Mouse (Mus musculus) liver, embryonic 14.5 days (tissue): ENCODE data around the gene Limk2. TPM values are rescaled to one million over a fixed set of nuclear protein-coding genes. Genes with fewer than 3 reads are reported as not detected.

ENCODE experiments used
- ATAC-seq: fragments of 200-750 bp; cut with Nextera tagmentation; 2 replicates; pipeline ENCODE4 v1.8.0; 2017; ENCODE audit warnings: moderate number of reproducible peaks, mild to moderate bottlenecking, moderate library complexity; ENCODE audit not compliant: insufficient read depth
- DNase-seq, 3 experiments: peaks; one replicate each; pipeline ENCODE4 v3.0.0-alpha.2; 2012 to 2013; ENCODE audit warnings: low read depth in 3 of 3, low spot score in 3 of 3
- H3K27ac ChIP-seq: fragments of 300-500 bp; sonication (generic); 2 replicates; pipeline ENCODE4 v1.5.1; 2014; ENCODE audit warnings: moderate library complexity, mild to moderate bottlenecking, control low read depth, inconsistent platforms
- H3K27me3 ChIP-seq: fragments of 300-500 bp; sonication (generic); 2 replicates; pipeline ENCODE4 v1.6.1; 2014; ENCODE audit warnings: mild to moderate bottlenecking, low read length, moderate library complexity; ENCODE audit not compliant: control insufficient read depth, insufficient read depth
- H3K36me3 ChIP-seq: fragments of 300-500 bp; sonication (generic); replicated peaks from 2 replicates; pipeline ENCODE4 v1.6.1; 2014; ENCODE audit warnings: low read depth; ENCODE audit not compliant: control insufficient read depth, insufficient read depth
- H3K4me1 ChIP-seq, 2 experiments: fragments of 200-500 bp in 1 of 2; fragments of 300-500 bp in 1 of 2; sonication (generic) in 1 of 2; replicated peaks; 2 replicates each; pipeline ENCODE4 v1.6.1; 2012 to 2014; ENCODE audit warnings: antibody characterized with exemption in 1 of 2, inconsistent platforms in 1 of 2, low read length in 1 of 2; ENCODE audit not compliant: control insufficient read depth in 2 of 2, insufficient read depth in 2 of 2
- H3K4me2 ChIP-seq: fragments of 300-500 bp; sonication (generic); 2 replicates; pipeline ENCODE4 v1.6.1; 2014; ENCODE audit warnings: low read depth, mild to moderate bottlenecking, control low read depth, moderate library complexity
- H3K4me3 ChIP-seq, 2 experiments: fragments of 200-500 bp in 1 of 2; fragments of 300-500 bp in 1 of 2; sonication (generic) in 1 of 2; 2 replicates each; pipeline ENCODE4 v1.5.1; 2012 to 2014; ENCODE audit warnings: low read depth in 2 of 2, low read length in 2 of 2, mild to moderate bottlenecking in 2 of 2, control low read depth in 1 of 2, inconsistent platforms in 1 of 2, moderate library complexity in 1 of 2; ENCODE audit not compliant: insufficient read depth in 1 of 2
- H3K9ac ChIP-seq: fragments of 300-500 bp; sonication (generic); replicated peaks from 2 replicates; pipeline ENCODE4 v1.6.1; 2014; ENCODE audit warnings: mild to moderate bottlenecking, control low read depth, moderate library complexity
- H3K9me3 ChIP-seq: fragments of 300-500 bp; sonication (generic); 2 replicates; pipeline ENCODE4 v1.6.1; 2016; ENCODE audit warnings: low read length, mixed read lengths; ENCODE audit not compliant: control insufficient read depth
- CTCF ChIP-seq: IDR thresholded peaks from 2 replicates; pipeline ENCODE4 v1.5.1; 2016; ENCODE audit warnings: antibody characterized with exemption, low read depth, control low read depth
- EP300 ChIP-seq: IDR thresholded peaks from 2 replicates; pipeline ENCODE4 v1.6.1; 2016; ENCODE audit warnings: antibody characterized with exemption, low read depth
- WGBS: fragments of 180-500 bp; shearing (Covaris S2); extraction: QIAGEN DNeasy Blood & Tissue Kit; methylation state at CpG from one replicate; pipeline ENCODE4 v1.1.7; 2014; ENCODE audit not compliant: insufficient replicate concordance; 5-methylcytosine and 5-hydroxymethylcytosine counted together
- polyA plus RNA-seq, 2 experiments: library from polyadenylated mRNA; depleted of rRNA in 1 of 2; stranded (reverse) in 1 of 2; unstranded in 1 of 2; fragments of >200 nt; fragmentation: Nextera tagmentation in 1 of 2; extraction: Ambion mirVana in 1 of 2; gene quantifications; 2 replicates each; pipeline versions ENCODE4 v1.2.1 to v1.2.3; 2012 to 2014

Limk2 gene
- polyA plus RNA-seq, 2 experiments: 7.0 to 7.1 TPM

- H3K9me3 ChIP-seq: no peaks in the 10 kb centered on the region
- H3K4me2 ChIP-seq: no peak overlapping the region
- H3K36me3 ChIP-seq: no peaks in the 10 kb centered on the region
- no peak overlapping the region for H3K9ac ChIP-seq
- no peak overlapping the region for H3K4me3 ChIP-seq
- H3K4me1 ChIP-seq: peaks cover 7 to 14% of the 10 kb centered on the region in 2 experiments; a peak in 3 of 4 replicates
- no peak overlapping the region for H3K27ac ChIP-seq
- DNase-seq (no peak), ATAC-seq (no peak)
- 64% methylated on average over 11 of the region's 11 CpGs for WGBS
- peaks cover 10% of the 10 kb centered on the region for H3K27me3 ChIP-seq
- TF ChIP-seq EP300: no peak
- no peak for TF ChIP-seq CTCF
These were observed 79.9 kb downstream of the Limk2 start for GRCm38 (mm10) chr11:3328806-3329775.

GRCm38 (mm10) chr11:3328271-3328670, 80.7 kb downstream of the Limk2 start:
- 57% methylated on average over 5 of the region's 5 CpGs for WGBS
- DNase-seq: no peak
- Histone ChIP-seq H3K4me3 (no peak overlapping the region), H3K27ac (no peak overlapping the region), H3K36me3 (no peaks in the 10 kb centered on the region), H3K4me2 (no peak overlapping the region), H3K27me3 (peaks cover 10% of the 10 kb centered on the region), H3K9me3 (no peaks in the 10 kb centered on the region), H3K9ac (no peak overlapping the region), H3K4me1 (peaks cover 7 to 14% of the 10 kb centered on the region in 2 experiments; a peak in 3 of 4 replicates)
- no peak for ATAC-seq
- no peak for TF ChIP-seq CTCF
- TF ChIP-seq EP300: no peak

DNA sequence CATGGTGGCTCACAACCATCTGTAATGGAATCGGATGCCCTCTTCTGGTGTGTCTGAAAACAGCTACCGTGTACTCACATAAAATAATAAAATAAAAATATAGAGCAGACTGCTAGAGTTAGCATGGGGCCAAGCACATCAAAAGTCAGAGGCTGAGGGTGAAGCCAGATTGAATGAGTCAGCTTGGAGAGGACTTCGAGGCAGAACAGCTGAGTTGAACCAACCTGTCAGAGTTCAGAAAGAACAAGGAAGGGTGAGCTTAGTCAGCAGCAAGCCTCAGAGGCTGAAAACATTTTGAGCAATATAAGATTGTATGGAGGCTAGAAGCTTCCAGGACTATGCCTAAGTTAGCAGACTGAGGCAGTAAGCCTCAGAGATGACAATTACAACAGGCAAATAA, 90.7 kb downstream of the Limk2 start:
- no peaks in the 10 kb centered on the region for H3K9me3 ChIP-seq
- DNase-seq (no peak), ATAC-seq (no peak)
- WGBS: 73% methylated on average over 3 of the region's 3 CpGs
- no peak overlapping the region for H3K4me2 ChIP-seq
- no peak overlapping the region for H3K9ac ChIP-seq
- no peaks in the 10 kb centered on the region for H3K36me3 ChIP-seq
- H3K27me3 ChIP-seq: no peaks in the 10 kb centered on the region
- H3K4me3 ChIP-seq: no peak overlapping the region
- no peak for TF ChIP-seq EP300
- TF ChIP-seq CTCF: no peak
- no peak overlapping the region for H3K27ac ChIP-seq
- H3K4me1 ChIP-seq: peaks cover 0 to 6% of the 10 kb centered on the region in 2 experiments; a peak in 2 of 4 replicates

- Histone ChIP-seq H3K4me3 (no peak overlapping the region), H3K4me2 (no peak overlapping the region), H3K27me3 (no peaks in the 10 kb centered on the region), H3K27ac (no peak overlapping the region), H3K4me1 (peaks cover 4 to 24% of the 10 kb centered on the region in 2 experiments; a peak in 2 of 4 replicates), H3K9me3 (no peaks in the 10 kb centered on the region), H3K9ac (no peak overlapping the region), H3K36me3 (peaks cover 12% of the 10 kb centered on the region)
- DNase-seq (peak in 1 of 3 experiments; percentile 43), ATAC-seq (peak; percentile 70)
- 7% methylated on average over 2 of the region's 2 CpGs for WGBS
- peak; percentile 86 for TF ChIP-seq CTCF
- TF ChIP-seq EP300: no peak
These were observed 94.8 kb downstream of the Limk2 start for GRCm38 (mm10) chr11:3314148-3314547.

DNA sequence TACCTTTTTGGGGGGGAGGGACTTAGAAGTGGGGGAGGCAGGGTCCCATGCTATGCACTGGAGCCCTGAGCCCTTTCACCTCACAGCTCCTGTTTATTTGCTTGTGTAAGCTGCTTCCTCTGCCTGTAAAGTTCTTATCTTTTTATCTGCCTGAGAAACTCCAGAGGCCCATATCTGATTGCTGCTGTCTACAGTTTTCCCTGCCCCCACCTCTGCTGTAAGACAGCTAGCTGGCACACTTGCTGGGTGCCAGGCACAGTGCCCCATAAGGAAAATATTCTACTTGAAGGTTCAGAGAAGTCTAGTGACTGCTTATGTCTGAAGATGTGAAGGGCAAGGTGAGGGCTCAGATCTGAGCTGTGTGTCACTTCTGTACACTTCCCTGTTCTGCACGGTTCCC, 95.7 kb downstream of the Limk2 start:
- no peak for ATAC-seq
- H3K27ac ChIP-seq: no peak overlapping the region
- no peak for TF ChIP-seq EP300
- no peak for TF ChIP-seq CTCF
- peaks cover 20% of the 10 kb centered on the region for H3K36me3 ChIP-seq
- no peak for DNase-seq
- no peaks in the 10 kb centered on the region for H3K27me3 ChIP-seq
- H3K4me3 ChIP-seq: no peak overlapping the region
- H3K9me3 ChIP-seq: no peaks in the 10 kb centered on the region
- no peak overlapping the region for H3K9ac ChIP-seq
- no peak overlapping the region for H3K4me2 ChIP-seq
- 34% methylated on average over 1 of the region's 1 CpGs for WGBS
- peaks cover 4 to 24% of the 10 kb centered on the region in 2 experiments; a peak in 2 of 4 replicates for H3K4me1 ChIP-seq
